Mouse (Mus musculus) B cell, adult 2 months (primary cell): ENCODE results near the gene Slc35e2.
A peak's percentile ranks its signal among the peaks of the same experiment; 100 is the strongest.

Source experiments
- DNase-seq, 2 experiments: peaks; one replicate each; pipeline ENCODE4 v3.0.0; 2022

Gene Slc35e2

GRCm38 (mm10) chr4:155577132-155577531, 24.1 kb upstream of the Slc35e2 start:
- no peak for DNase-seq

- no peak for DNase-seq
Observed at GRCm38 (mm10) chr4:155577741-155578140, 23.5 kb upstream of the Slc35e2 start.

- no peak for DNase-seq
Observed at GRCm38 (mm10) chr4:155578336-155579125, 22.7 kb upstream of the Slc35e2 start.

GRCm38 (mm10) chr4:155580420-155580819, 20.8 kb upstream of the Slc35e2 start:
- DNase-seq, result peak; percentile 62 to 64

- no peak for DNase-seq
Observed at GRCm38 (mm10) chr4:155582279-155582905, 18.8 kb upstream of the Slc35e2 start.

GRCm38 (mm10) chr4:155589356-155589755, 11.9 kb upstream of the Slc35e2 start:
- DNase-seq, result no peak

- DNase-seq, result no peak
Observed at GRCm38 (mm10) chr4:155591012-155591719, 10.1 kb upstream of the Slc35e2 start.

- DNase-seq, result no peak
Observed at GRCm38 (mm10) chr4:155593780-155594179, 7.4 kb upstream of the Slc35e2 start.

- DNase-seq, result no peak
Observed at GRCm38 (mm10) chr4:155595777-155596176, 5.4 kb upstream of the Slc35e2 start.

GRCm38 (mm10) chr4:155596606-155597005, 4.6 kb upstream of the Slc35e2 start:
- no peak for DNase-seq

- no peak for DNase-seq
Observed at GRCm38 (mm10) chr4:155598536-155598935, 2.7 kb upstream of the Slc35e2 start.

- no peak for DNase-seq
Observed at GRCm38 (mm10) chr4:155599901-155600825, 1.1 kb upstream of the Slc35e2 start.

GRCm38 (mm10) chr4:155601997-155602456, 811 bp downstream of the Slc35e2 start:
- DNase-seq, result no peak

GRCm38 (mm10) chr4:155602753-155603152, 1.5 kb downstream of the Slc35e2 start:
- DNase-seq, result no peak

GRCm38 (mm10) chr4:155603801-155604200, 2.6 kb downstream of the Slc35e2 start:
- no peak for DNase-seq

GRCm38 (mm10) chr4:155605132-155605531, 3.9 kb downstream of the Slc35e2 start:
- no peak for DNase-seq

- no peak for DNase-seq
Observed at GRCm38 (mm10) chr4:155606825-155607224, 5.6 kb downstream of the Slc35e2 start.

GRCm38 (mm10) chr4:155611860-155612259, 10.6 kb downstream of the Slc35e2 start:
- no peak for DNase-seq

GRCm38 (mm10) chr4:155613264-155613663, 12.0 kb downstream of the Slc35e2 start:
- no peak for DNase-seq

- DNase-seq, result no peak
Observed at GRCm38 (mm10) chr4:155618321-155618720, 17.1 kb downstream of the Slc35e2 start.

- DNase-seq, result peak; percentile 93 to 94
Observed at GRCm38 (mm10) chr4:155624338-155625291, 23.4 kb downstream of the Slc35e2 start, which contains the start of gene Cdk11b. Gene Cdk11b, plus strand, starts transcription at chr4:155624854.
